Mouse (Mus musculus) hindbrain, postnatal 0 days (tissue): ENCODE data around the gene Defa22. TPM values are rescaled to one million over a fixed set of nuclear protein-coding genes. Genes with fewer than 3 reads are reported as not detected.
"Not testable (repeated sequence)": the region's sequence is repeated elsewhere in the genome, so short reads cannot be mapped to it uniquely, and the experiment has no call there.

Experiments used
- ATAC-seq: fragments of 200-750 bp; cut with Nextera tagmentation; 2 replicates; pipeline ENCODE4 v1.8.0; 2017; ENCODE audit warnings: mild to moderate bottlenecking, moderate TSS enrichment, moderate library complexity
- DNase-seq: peaks from one replicate; pipeline ENCODE4 v3.0.0-alpha.2; 2015; ENCODE audit warnings: low spot score
- H3K27ac ChIP-seq: fragments of 300-500 bp; sonication (generic); 2 replicates; pipeline ENCODE4 v1.5.1; 2014; ENCODE audit warnings: mild to moderate bottlenecking
- H3K27me3 ChIP-seq: fragments of 300-500 bp; sonication (generic); 2 replicates; pipeline ENCODE4 v1.6.1; 2014; ENCODE audit warnings: low read length, mixed read lengths; ENCODE audit not compliant: insufficient read depth
- H3K36me3 ChIP-seq: fragments of 300-500 bp; sonication (generic); 2 replicates; pipeline ENCODE4 v1.6.1; 2014; ENCODE audit warnings: low read length, mixed read lengths; ENCODE audit not compliant: insufficient read depth
- H3K4me1 ChIP-seq: fragments of 300-500 bp; sonication (generic); 2 replicates; pipeline ENCODE4 v1.6.1; 2014; ENCODE audit warnings: antibody characterized with exemption, low read length, mixed read lengths; ENCODE audit not compliant: insufficient read depth
- H3K4me2 ChIP-seq: fragments of 300-500 bp; sonication (generic); 2 replicates; pipeline ENCODE4 v1.6.1; 2014; ENCODE audit warnings: low read depth, mild to moderate bottlenecking, low read length, moderate library complexity, mixed read lengths
- H3K4me3 ChIP-seq: fragments of 300-500 bp; sonication (generic); 2 replicates; pipeline ENCODE4 v1.5.1; 2014; ENCODE audit warnings: low read length
- H3K9ac ChIP-seq: fragments of 300-500 bp; sonication (generic); replicated peaks from 2 replicates; pipeline ENCODE4 v1.6.1; 2014; ENCODE audit warnings: mild to moderate bottlenecking, low read length, moderate library complexity, mixed read lengths
- H3K9me3 ChIP-seq: fragments of 300-500 bp; sonication (generic); 2 replicates; pipeline ENCODE4 v1.6.1; 2016; ENCODE audit warnings: low read length, mixed read lengths
- WGBS: fragments of 180-500 bp; shearing (Covaris S2); extraction: QIAGEN DNeasy Blood & Tissue Kit; methylation state at CpG from one replicate; pipeline ENCODE4 v1.1.7; 2014; 5-methylcytosine and 5-hydroxymethylcytosine counted together
- polyA plus RNA-seq: library from polyadenylated mRNA; unstranded; fragments of >200 nt; fragmentation: Nextera tagmentation; extraction: Ambion mirVana; gene quantifications from 2 replicates; pipeline ENCODE4 v1.2.1, GENCODE M21; 2015
- total RNA-seq: library from RNA; depleted of rRNA; stranded (reverse); fragments of >200 nt; gene quantifications from 2 replicates; pipeline ENCODE4 v1.2.3, GENCODE M21; 2014; rRNA removed

The Defa22 gene
- total RNA-seq: not detected in 2 replicates
- polyA plus RNA-seq: not detected in 2 replicates

- not testable (repeated sequence) for H3K9ac ChIP-seq, H3K4me1 ChIP-seq, H3K4me2 ChIP-seq, ATAC-seq, H3K36me3 ChIP-seq, H3K27me3 ChIP-seq, H3K9me3 ChIP-seq, H3K4me3 ChIP-seq, H3K27ac ChIP-seq, DNase-seq
- no CpG with 5 or more reads among the region's 1 CpGs for WGBS
Observed at GRCm38 (mm10) chr8:21161977-21162376, at the start of gene Defa22. Gene Defa22, plus strand, starts transcription at chr8:21162277.

GRCm38 (mm10) chr8:21134342-21134741, 27.7 kb upstream of the Defa22 start, which contains the start of gene Defa30:
Gene Defa30, plus strand, starts transcription at chr8:21134642.
- 52% methylated on average over 3 of the region's 3 CpGs for WGBS
- H3K9me3 ChIP-seq, H3K4me3 ChIP-seq, H3K27ac ChIP-seq, H3K4me1 ChIP-seq, H3K27me3 ChIP-seq, ATAC-seq, H3K4me2 ChIP-seq, H3K9ac ChIP-seq, DNase-seq, H3K36me3 ChIP-seq: not testable (repeated sequence)

GRCm38 (mm10) chr8:21191314-21191713, 29.2 kb downstream of the Defa22 start, which contains the start of gene Defa31:
Gene Defa31, plus strand, starts transcription at chr8:21191614.
- no CpG with 5 or more reads among the region's 1 CpGs for WGBS
- H3K4me1 ChIP-seq, H3K4me3 ChIP-seq, DNase-seq, H3K36me3 ChIP-seq, H3K27me3 ChIP-seq, H3K4me2 ChIP-seq, ATAC-seq, H3K27ac ChIP-seq, H3K9ac ChIP-seq, H3K9me3 ChIP-seq: not testable (repeated sequence)

- ATAC-seq, H3K27ac ChIP-seq, H3K9ac ChIP-seq, H3K4me3 ChIP-seq, DNase-seq, H3K27me3 ChIP-seq, H3K4me2 ChIP-seq, H3K4me1 ChIP-seq, H3K9me3 ChIP-seq, H3K36me3 ChIP-seq: not testable (repeated sequence)
- no CpG with 5 or more reads among the region's 1 CpGs for WGBS
Observed at GRCm38 (mm10) chr8:21201261-21201660, 39.2 kb downstream of the Defa22 start, which contains the start of gene Gm15293. Gene Gm15293, plus strand, starts transcription at chr8:21201561.

Other genes with a start within 250 kb of the Defa22 start
- not detected in 2 replicates for gene Gm6040, start 240.2 kb upstream of the Defa22 start, total RNA-seq
- not detected in 2 replicates for gene Gm6040, start 240.2 kb upstream of the Defa22 start, polyA plus RNA-seq
- gene AY761185, start 217.6 kb upstream of the Defa22 start, total RNA-seq: not detected in 2 replicates
- not detected in 2 replicates for gene AY761185, start 217.6 kb upstream of the Defa22 start, polyA plus RNA-seq
- not detected in 2 replicates for gene Defa21, start 136.7 kb upstream of the Defa22 start, total RNA-seq
- not detected in 2 replicates for gene Defa21, start 136.7 kb upstream of the Defa22 start, polyA plus RNA-seq
- gene Defa23, start 107.2 kb upstream of the Defa22 start, total RNA-seq: not detected in 2 replicates
- not detected in 2 replicates for gene Defa23, start 107.2 kb upstream of the Defa22 start, polyA plus RNA-seq
- not detected in 2 replicates for gene Defa35, start 97.2 kb upstream of the Defa22 start, total RNA-seq
- gene Defa35, start 97.2 kb upstream of the Defa22 start, polyA plus RNA-seq: not detected in 2 replicates
- not detected in 2 replicates for gene Defa25, start 77.8 kb upstream of the Defa22 start, total RNA-seq
- gene Defa25, start 77.8 kb upstream of the Defa22 start, polyA plus RNA-seq: not detected in 2 replicates
- gene Gm14851, start 66.2 kb upstream of the Defa22 start, total RNA-seq: not detected in 2 replicates
- gene Gm14851, start 66.2 kb upstream of the Defa22 start, polyA plus RNA-seq: not detected in 2 replicates
- gene Defa30, start 27.6 kb upstream of the Defa22 start, total RNA-seq: not detected in 2 replicates
- not detected in 2 replicates for gene Defa30, start 27.6 kb upstream of the Defa22 start, polyA plus RNA-seq
- gene Defa31, start 29.3 kb downstream of the Defa22 start, total RNA-seq: not detected in 2 replicates
- not detected in 2 replicates for gene Defa31, start 29.3 kb downstream of the Defa22 start, polyA plus RNA-seq
- gene Gm15293, start 39.3 kb downstream of the Defa22 start, total RNA-seq: not detected in 2 replicates
- gene Gm15293, start 39.3 kb downstream of the Defa22 start, polyA plus RNA-seq: not detected in 2 replicates
- not detected in 2 replicates for gene Gm15292, start 87.5 kb downstream of the Defa22 start, total RNA-seq
- gene Gm15292, start 87.5 kb downstream of the Defa22 start, polyA plus RNA-seq: not detected in 2 replicates
- not detected in 2 replicates for gene Defa27, start 153.3 kb downstream of the Defa22 start, total RNA-seq
- gene Defa27, start 153.3 kb downstream of the Defa22 start, polyA plus RNA-seq: not detected in 2 replicates
- not detected in 2 replicates for gene Defa29, start 164.7 kb downstream of the Defa22 start, total RNA-seq
- not detected in 2 replicates for gene Defa29, start 164.7 kb downstream of the Defa22 start, polyA plus RNA-seq
- not detected in 2 replicates for gene Defa2, start 216.2 kb downstream of the Defa22 start, total RNA-seq
- not detected in 2 replicates for gene Defa2, start 216.2 kb downstream of the Defa22 start, polyA plus RNA-seq
- gene Defa33, start 229.5 kb downstream of the Defa22 start, total RNA-seq: not detected in 2 replicates
- gene Defa33, start 229.5 kb downstream of the Defa22 start, polyA plus RNA-seq: not detected in 2 replicates